Mouse (Mus musculus): ENCODE results near the gene Gpr108.

GRCm38 (mm10) chr17:57235803-57236202 is 12.4 kb downstream of the Gpr108 start:
- TF ChIP-seq POLR2A (IDR thresholded peaks at IDR 0.05; ENCODE audit: low read depth, low read length) = no peak
- TF ChIP-seq CTCF (IDR thresholded peaks at IDR 0.05; ENCODE audit: extremely low read depth, insufficient read length, insufficient replicate concordance, low read depth, low read length) = no peak
